Mouse (Mus musculus) adrenal gland, postnatal 25 days (tissue): ENCODE measurements at regions not wholly inside any gene's neighbourhood (a gene's known extent, or its start where the extent isn't known, plus 50 kb on each side); places are given as distances from the start of the nearest gene placed in this dataset.

Source experiments
- DNase-seq: peaks from one replicate; pipeline ENCODE4 v3.0.0; 2021; ENCODE audit warnings: mixed read lengths

GRCm38 (mm10) chr14:99713069-99713830 is 414.8 kb downstream of the Klf5 start:
- no peak for DNase-seq

- DNase-seq = no peak
Observed at GRCm38 (mm10) chr14:99733474-99734199, 435.1 kb downstream of the Klf5 start.

- DNase-seq = no peak
Observed at GRCm38 (mm10) chr14:99734200-99734567, 435.7 kb downstream of the Klf5 start.

GRCm38 (mm10) chr14:99743625-99744297 is 445.3 kb downstream of the Klf5 start:
- no peak for DNase-seq

GRCm38 (mm10) chr14:99745209-99745608 is 446.7 kb downstream of the Klf5 start:
- no peak for DNase-seq

GRCm38 (mm10) chr14:99748166-99748565 is 449.7 kb downstream of the Klf5 start:
- DNase-seq = no peak

GRCm38 (mm10) chr14:99749308-99750305 is 451.1 kb downstream of the Klf5 start:
- DNase-seq = no peak

GRCm38 (mm10) chr14:99758045-99758444 is 459.6 kb downstream of the Klf5 start:
- DNase-seq = no peak

- no peak for DNase-seq
Observed at GRCm38 (mm10) chr14:99763336-99763735, 464.8 kb downstream of the Klf5 start.

- no peak for DNase-seq
Observed at GRCm38 (mm10) chr14:99771009-99771408, 472.5 kb downstream of the Klf5 start.

- DNase-seq = no peak
Observed at GRCm38 (mm10) chr14:99772774-99773423, 474.4 kb downstream of the Klf5 start.

- no peak for DNase-seq
Observed at GRCm38 (mm10) chr14:99778477-99778876, 480.0 kb downstream of the Klf5 start.

- DNase-seq = no peak
Observed at GRCm38 (mm10) chr14:99778957-99779356, 480.5 kb downstream of the Klf5 start.

- DNase-seq = no peak
Observed at GRCm38 (mm10) chr14:99783646-99784045, 485.2 kb downstream of the Klf5 start.

GRCm38 (mm10) chr14:99785106-99785505 is 486.6 kb downstream of the Klf5 start:
- DNase-seq = no peak

GRCm38 (mm10) chr14:99786367-99786766 is 487.9 kb downstream of the Klf5 start:
- DNase-seq = no peak

- DNase-seq = no peak
Observed at GRCm38 (mm10) chr14:99788185-99788584, 489.7 kb downstream of the Klf5 start.

GRCm38 (mm10) chr14:99796293-99796692 is 488.2 kb downstream of the Klf12 start:
- DNase-seq = no peak

GRCm38 (mm10) chr14:99806052-99806451 is 478.4 kb downstream of the Klf12 start:
- DNase-seq = no peak

- no peak for DNase-seq
Observed at GRCm38 (mm10) chr14:99806599-99806998, 477.9 kb downstream of the Klf12 start.

- no peak for DNase-seq
Observed at GRCm38 (mm10) chr14:99812741-99813485, 471.6 kb downstream of the Klf12 start.
